Mouse (Mus musculus) ES-Bruce4 (cell line): ENCODE results near the gene Scrn3. TPM values are rescaled to one million over a fixed set of nuclear protein-coding genes. Genes with fewer than 3 reads are reported as not detected.

Source experiments
- H3K27ac ChIP-seq: 2 replicates; pipeline ENCODE4 v1.5.1; 2012; ENCODE audit warnings: low read length, inconsistent platforms; ENCODE audit not compliant: insufficient read depth
- H3K27me3 ChIP-seq: 2 replicates; pipeline ENCODE4 v1.6.1; 2012; ENCODE audit warnings: mild to moderate bottlenecking, low read length, inconsistent platforms; ENCODE audit not compliant: control insufficient read depth, poor library complexity, insufficient read depth, severe bottlenecking
- H3K36me3 ChIP-seq: 2 replicates; pipeline ENCODE4 v1.6.1; 2012; ENCODE audit warnings: inconsistent platforms, mild to moderate bottlenecking, low read length, moderate library complexity; ENCODE audit not compliant: control insufficient read depth, poor library complexity, insufficient read depth, severe bottlenecking
- H3K4me1 ChIP-seq: one replicate; pipeline ENCODE4 v1.8.1; 2011; ENCODE audit warnings: low read length; ENCODE audit not compliant: control insufficient read depth, insufficient read depth
- H3K4me3 ChIP-seq: 2 replicates; pipeline ENCODE4 v1.5.1; 2011; ENCODE audit warnings: low read depth, mild to moderate bottlenecking, low read length
- H3K9ac ChIP-seq: 2 replicates; pipeline ENCODE4 v1.6.1; 2012; ENCODE audit warnings: low read depth, mild to moderate bottlenecking, inconsistent platforms; ENCODE audit not compliant: poor library complexity, severe bottlenecking
- H3K9me3 ChIP-seq: replicated peaks from 2 replicates; pipeline ENCODE4 v1.6.1; 2012; ENCODE audit warnings: mild to moderate bottlenecking, low read length, inconsistent platforms; ENCODE audit not compliant: control insufficient read depth, poor library complexity, insufficient read depth, severe bottlenecking
- CTCF ChIP-seq: IDR thresholded peaks from one replicate; pipeline ENCODE4 v1.8.1; 2011; ENCODE audit warnings: low read depth, low read length
- EP300 ChIP-seq: IDR thresholded peaks from 2 replicates; pipeline ENCODE4 v1.6.1; 2011; ENCODE audit warnings: low read depth, low read length; ENCODE audit not compliant: insufficient read depth
- POLR2A ChIP-seq: IDR thresholded peaks from one replicate; pipeline ENCODE4 v1.8.1; 2011; ENCODE audit warnings: low read length; ENCODE audit not compliant: insufficient read depth
- polyA plus RNA-seq: library from polyadenylated mRNA; stranded (reverse); fragments of >200 nt; gene quantifications from 2 replicates; pipeline ENCODE4 v1.2.4, GENCODE M21; 2011; ENCODE audit warnings: low read depth; ENCODE audit not compliant: missing spikeins, insufficient read depth, insufficient read length

The Scrn3 gene
- polyA plus RNA-seq, 1 experiment, result 33.5 TPM

DNA sequence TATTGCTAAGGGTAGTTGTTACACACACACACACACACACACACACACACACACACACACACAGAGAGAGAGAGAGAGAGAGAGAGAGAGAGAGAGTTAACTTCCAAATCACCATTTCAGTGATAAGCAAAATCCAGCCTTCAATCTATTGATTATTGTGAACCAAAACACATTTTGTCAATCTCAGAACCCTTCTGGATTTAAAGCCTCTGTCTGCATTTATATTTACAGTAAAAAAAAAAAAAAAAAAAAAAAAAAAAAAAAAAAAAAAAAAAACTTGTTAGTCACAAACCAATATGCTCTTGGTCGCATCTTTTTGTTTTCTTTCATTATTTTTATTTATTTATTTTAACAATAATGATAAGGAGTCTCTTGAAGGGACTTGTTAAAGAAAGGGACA, 45.8 kb upstream of the Scrn3 start:
- Histone ChIP-seq H3K4me1 (no peaks in the 10 kb centered on the region), H3K4me3 (no peak overlapping the region), H3K27me3 (peaks cover 25% of the 10 kb centered on the region), H3K36me3 (no peaks in the 10 kb centered on the region), H3K9me3 (no peaks in the 10 kb centered on the region), H3K9ac (no peak overlapping the region), H3K27ac (no peak overlapping the region)
- TF ChIP-seq CTCF, result no peak
- no peak for TF ChIP-seq EP300
- TF ChIP-seq POLR2A, result no peak

DNA sequence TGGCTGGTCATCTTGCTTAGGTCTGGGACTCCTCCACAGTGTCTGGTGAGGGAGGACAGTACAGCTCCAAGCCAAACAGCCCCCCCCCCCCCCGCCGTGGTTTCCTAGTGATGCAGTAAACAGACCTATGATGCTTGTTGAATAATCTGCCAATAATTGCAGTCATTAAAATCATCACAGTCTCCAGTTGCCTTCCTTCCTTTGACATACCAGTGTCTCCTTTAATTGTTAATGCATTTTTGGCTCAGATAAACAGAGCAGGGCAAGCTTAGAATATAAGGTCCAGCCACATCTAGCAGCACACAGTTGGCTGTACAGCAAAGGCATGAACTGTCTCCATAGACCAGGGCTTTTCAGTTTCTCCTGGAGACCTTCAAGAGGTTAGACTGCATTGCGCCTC, 45.2 kb upstream of the Scrn3 start:
- H3K4me1 ChIP-seq, result no peaks in the 10 kb centered on the region
- H3K36me3 ChIP-seq, result no peaks in the 10 kb centered on the region
- no peak overlapping the region for H3K4me3 ChIP-seq
- H3K27ac ChIP-seq, result no peak overlapping the region
- H3K9ac ChIP-seq, result no peak overlapping the region
- no peaks in the 10 kb centered on the region for H3K9me3 ChIP-seq
- no peak for TF ChIP-seq EP300
- TF ChIP-seq POLR2A, result no peak
- no peak for TF ChIP-seq CTCF
- peaks cover 31% of the 10 kb centered on the region for H3K27me3 ChIP-seq

DNA sequence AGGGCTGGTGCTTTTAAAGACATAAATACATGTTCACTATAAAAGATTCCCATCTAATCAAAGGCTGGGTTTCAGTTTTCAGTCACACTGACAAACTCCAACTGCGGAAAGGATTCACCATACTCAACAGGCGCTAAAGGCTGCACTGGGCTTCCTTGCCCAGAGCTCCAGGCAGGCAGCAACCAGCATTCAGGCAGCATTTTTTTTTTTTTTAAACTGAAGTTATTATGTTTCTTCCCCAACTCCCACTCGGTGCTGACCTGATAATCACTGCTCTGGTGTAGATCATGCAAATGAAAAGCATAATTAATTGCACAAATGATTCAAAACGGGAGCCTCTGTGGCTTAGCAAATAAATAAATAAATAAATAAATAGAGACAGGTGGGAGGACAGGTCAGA, 44.6 kb upstream of the Scrn3 start:
- no peaks in the 10 kb centered on the region for H3K4me1 ChIP-seq
- TF ChIP-seq POLR2A, result no peak
- TF ChIP-seq EP300, result no peak
- TF ChIP-seq CTCF, result no peak
- no peaks in the 10 kb centered on the region for H3K9me3 ChIP-seq
- H3K27me3 ChIP-seq, result peaks cover 36% of the 10 kb centered on the region
- no peak overlapping the region for H3K4me3 ChIP-seq
- H3K36me3 ChIP-seq, result no peaks in the 10 kb centered on the region
- no peak overlapping the region for H3K27ac ChIP-seq
- no peak overlapping the region for H3K9ac ChIP-seq

DNA sequence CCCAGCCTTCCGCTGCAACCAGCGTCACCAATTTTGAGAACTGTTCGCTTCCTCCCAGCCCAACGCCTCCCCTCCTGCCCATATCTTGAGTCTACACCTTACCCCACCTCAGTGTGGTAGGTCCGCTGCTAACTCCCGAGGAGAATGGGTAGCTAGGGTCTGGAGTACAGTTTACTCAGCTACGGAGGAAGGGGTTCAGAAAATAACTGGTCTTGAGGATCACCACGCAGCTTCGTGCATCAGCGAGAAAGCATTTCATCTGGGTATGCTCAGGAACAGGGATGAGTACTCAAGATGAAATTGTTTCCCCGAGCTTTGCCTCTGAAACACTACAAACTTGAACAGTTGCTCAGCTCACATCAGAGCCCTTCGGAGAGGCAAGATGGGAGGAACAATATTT, 44.1 kb upstream of the Scrn3 start:
- Histone ChIP-seq H3K4me1 (no peaks in the 10 kb centered on the region), H3K27me3 (peaks cover 40% of the 10 kb centered on the region), H3K9ac (no peak overlapping the region), H3K27ac (no peak overlapping the region), H3K4me3 (no peak overlapping the region), H3K9me3 (no peaks in the 10 kb centered on the region), H3K36me3 (no peaks in the 10 kb centered on the region)
- no peak for TF ChIP-seq CTCF
- no peak for TF ChIP-seq POLR2A
- TF ChIP-seq EP300, result no peak

DNA sequence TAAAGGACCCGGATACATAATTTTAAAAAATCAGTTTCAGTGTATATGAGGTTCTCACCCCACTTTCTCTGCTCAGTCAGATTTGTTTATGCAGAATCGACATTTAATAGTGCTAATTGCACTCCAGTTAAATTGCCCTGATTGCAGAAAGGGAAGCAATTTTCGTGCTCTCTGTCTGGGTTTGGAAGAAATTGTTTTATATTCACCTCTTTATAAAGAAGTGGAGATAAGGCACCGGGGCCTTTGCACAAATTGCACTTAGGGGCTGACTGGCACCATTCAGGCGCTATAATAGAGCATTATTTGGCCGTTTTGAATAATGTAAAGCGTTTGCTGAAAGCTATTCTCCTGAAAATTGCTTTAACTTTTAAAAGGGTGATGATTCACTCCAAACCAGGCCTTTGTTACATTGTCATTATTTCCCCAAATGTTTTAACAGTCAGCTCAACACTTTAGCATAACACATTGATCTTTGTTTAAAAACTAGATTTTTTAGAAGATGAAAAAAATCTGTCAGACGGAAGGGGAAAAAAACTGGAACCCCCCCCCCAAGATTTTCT, 43.5 kb upstream of the Scrn3 start:
- Histone ChIP-seq H3K4me1 (no peaks in the 10 kb centered on the region), H3K9me3 (no peaks in the 10 kb centered on the region), H3K27ac (no peak overlapping the region), H3K9ac (no peak overlapping the region), H3K27me3 (peaks cover 47% of the 10 kb centered on the region), H3K36me3 (no peaks in the 10 kb centered on the region), H3K4me3 (no peak overlapping the region)
- TF ChIP-seq POLR2A (no peak), EP300 (no peak), CTCF (no peak)

GRCm38 (mm10) chr2:73269666-73270065, 42.7 kb upstream of the Scrn3 start:
- Histone ChIP-seq H3K27me3 (peaks cover 47% of the 10 kb centered on the region), H3K4me1 (no peaks in the 10 kb centered on the region), H3K9me3 (no peaks in the 10 kb centered on the region), H3K9ac (no peak overlapping the region), H3K36me3 (no peaks in the 10 kb centered on the region), H3K27ac (no peak overlapping the region), H3K4me3 (no peak overlapping the region)
- TF ChIP-seq EP300 (no peak), POLR2A (no peak), CTCF (no peak)
